Mouse (Mus musculus) cerebellum, adult 9-11 months (tissue): ENCODE measurements at regions not wholly inside any gene's neighbourhood (a gene's known extent, or its start where the extent isn't known, plus 50 kb on each side); places are given as distances from the start of the nearest gene placed in this dataset.

Source experiments
- DNase-seq: peaks from one replicate; pipeline ENCODE4 v3.0.0; 2022

GRCm38 (mm10) chr5:111660447-111660846, 73.3 kb upstream of the Gm26897 start:
- DNase-seq, result peak; percentile 4

- DNase-seq, result no peak
These were observed 72.8 kb upstream of the Gm26897 start for GRCm38 (mm10) chr5:111660968-111661367.

GRCm38 (mm10) chr5:111661971-111662370, 71.8 kb upstream of the Gm26897 start:
- DNase-seq, result no peak

- no peak for DNase-seq
These were observed 69.9 kb upstream of the Gm26897 start for GRCm38 (mm10) chr5:111663831-111664230.

- no peak for DNase-seq
These were observed 68.3 kb upstream of the Gm26897 start for GRCm38 (mm10) chr5:111665406-111665805.

- DNase-seq, result no peak
These were observed 67.7 kb upstream of the Gm26897 start for GRCm38 (mm10) chr5:111666007-111666406.

- DNase-seq, result no peak
These were observed 65.8 kb upstream of the Gm26897 start for GRCm38 (mm10) chr5:111667901-111668300.

GRCm38 (mm10) chr5:111669139-111669538, 64.6 kb upstream of the Gm26897 start:
- no peak for DNase-seq

GRCm38 (mm10) chr5:111671762-111672161, 62.0 kb upstream of the Gm26897 start:
- DNase-seq, result no peak

- no peak for DNase-seq
These were observed 58.6 kb upstream of the Gm26897 start for GRCm38 (mm10) chr5:111674976-111675672.

GRCm38 (mm10) chr5:111675673-111676261, 58.0 kb upstream of the Gm26897 start:
- DNase-seq, result peak; percentile 3

- DNase-seq, result no peak
These were observed 55.8 kb upstream of the Gm26897 start for GRCm38 (mm10) chr5:111677847-111678311.

- DNase-seq, result no peak
These were observed 55.2 kb upstream of the Gm26897 start for GRCm38 (mm10) chr5:111678496-111678895.

- DNase-seq, result no peak
These were observed 52.2 kb upstream of the Gm26897 start for GRCm38 (mm10) chr5:111681362-111682028.

- DNase-seq, result no peak
These were observed 50.8 kb upstream of the Gm26897 start for GRCm38 (mm10) chr5:111682899-111683298.
